ENCODE assay signal across 8 mouse cellular contexts in the genomic region with DNA sequence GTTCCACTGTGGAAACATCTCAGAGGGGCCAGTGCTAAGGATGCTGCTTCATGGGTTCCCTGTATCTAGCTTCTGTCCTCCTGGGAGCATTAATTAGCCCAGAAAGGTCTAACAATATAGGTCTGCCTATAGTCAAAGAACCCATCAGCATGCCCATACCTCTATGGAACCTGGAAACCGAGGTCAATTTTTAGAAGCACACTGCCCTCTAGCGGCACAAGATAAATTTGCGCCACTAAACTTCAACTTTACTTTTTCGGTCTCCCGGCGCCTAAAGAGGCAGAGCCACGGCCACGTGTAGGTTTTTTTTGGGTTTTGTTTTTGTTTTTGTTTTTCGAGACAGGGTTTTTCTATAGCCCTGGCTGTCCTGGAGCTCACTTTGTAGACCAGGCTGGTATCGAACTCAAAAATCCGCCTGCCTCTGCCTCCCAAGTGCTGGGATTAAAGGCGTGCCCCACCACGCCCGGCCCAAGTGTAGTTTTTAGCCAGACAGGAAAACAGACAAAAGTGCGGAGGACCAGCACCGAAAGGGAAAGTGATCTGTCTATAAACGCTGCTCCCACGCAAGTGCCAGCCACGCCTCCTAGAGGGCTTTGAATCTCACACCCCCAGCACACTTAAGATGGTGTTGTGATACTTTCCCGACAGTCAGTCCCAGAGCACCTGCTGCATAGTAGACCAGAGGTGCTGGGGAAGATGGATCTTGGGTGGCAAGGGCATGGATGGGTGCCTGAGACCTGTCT. TPM values are rescaled to one million over a fixed set of nuclear protein-coding genes. Genes with fewer than 3 reads are reported as not detected.
DNase-seq lines count a peak whose midpoint lies in the region; ATAC-seq and TF ChIP-seq lines count a peak whose summit lies in the region.

No protein-coding gene starts in this region.

- peak overlapping the region; percentile 95 for H3K4me2 ChIP-seq in heart, embryonic 12.5 days
- H3K4me2 ChIP-seq in kidney, postnatal 0 days (ENCODE audit: low read length) = peak overlapping the region; percentile 94
- peak overlapping the region; percentile 77 for H3K4me2 ChIP-seq in liver, embryonic 15.5 days
- peak overlapping the region; percentile 87 for H3K4me2 ChIP-seq in stomach, postnatal 0 days (replicated peaks; ENCODE audit: low read depth)

- peak; percentile 43; the same call in 1 of the 2 replicates for ATAC-seq in heart, embryonic 12.5 days (ENCODE audit: insufficient number of reproducible peaks, low FRiP score)
- ATAC-seq in kidney, postnatal 0 days (replicated peaks; ENCODE audit: low FRiP score, low read depth) = peak; percentile 15; the same call in 1 of the 2 replicates
- ATAC-seq in liver, embryonic 15.5 days (ENCODE audit: insufficient read depth) = peak; percentile 11; the same call in 1 of the 2 replicates
- ATAC-seq in stomach, postnatal 0 days (ENCODE audit: low FRiP score, low TSS enrichment) = 0 out of 2 replicates have a peak, but pooled peaks have one; percentile 43

- DNase-seq in A20 (ENCODE audit: low read depth, low spot score) (peak; percentile 79), adipocyte (ENCODE audit: low spot score) (peak; percentile 71)
- peak; percentile 76 for DNase-seq in embryo, embryonic 9.5 days (ENCODE audit: extremely low spot score)
- peak; percentile 80 for DNase-seq in kidney, postnatal 0 days (ENCODE audit: low spot score)
- DNase-seq in neural tube, embryonic 10.5 days (ENCODE audit: extremely low spot score, low spot score) = peak; percentile 80
- DNase-seq in stomach, postnatal 0 days (ENCODE audit: low spot score) = peak; percentile 63

- H3K9me3 ChIP-seq in heart, embryonic 12.5 days (replicated peaks) = no peaks in the 10 kb centered on the region
- no peaks in the 10 kb centered on the region for H3K9me3 ChIP-seq in kidney, postnatal 0 days (replicated peaks; ENCODE audit: low read length)
- no peaks in the 10 kb centered on the region for H3K9me3 ChIP-seq in liver, embryonic 15.5 days (replicated peaks)
- H3K9me3 ChIP-seq in stomach, postnatal 0 days (ENCODE audit: control insufficient read depth, low read length) = no peaks in the 10 kb centered on the region

- TF ChIP-seq CTCF in kidney, postnatal 0 days (IDR thresholded peaks at IDR 0.05; ENCODE audit: low read depth) = peak; percentile 79
- peak; percentile 80 for TF ChIP-seq CTCF in stomach, postnatal 0 days (IDR thresholded peaks at IDR 0.05; ENCODE audit: low read depth)

- TF ChIP-seq EP300 in stomach, postnatal 0 days (optimal IDR thresholded peaks at IDR 0.05) = no peak

- WGBS in heart, embryonic 12.5 days = 3% methylated on average over 20 of the region's 20 CpGs
- WGBS in kidney, postnatal 0 days = 3% methylated on average over 20 of the region's 20 CpGs
- WGBS in liver, embryonic 15.5 days (ENCODE audit: insufficient replicate concordance) = 1% methylated on average over 20 of the region's 20 CpGs
- 3% methylated on average over 20 of the region's 20 CpGs for WGBS in stomach, postnatal 0 days

- no peak overlapping the region for H3K27ac ChIP-seq in heart, embryonic 12.5 days (ENCODE audit: poor library complexity, severe bottlenecking)
- no peak overlapping the region for H3K27ac ChIP-seq in kidney, postnatal 0 days
- no peak overlapping the region for H3K27ac ChIP-seq in liver, embryonic 15.5 days (replicated peaks)
- H3K27ac ChIP-seq in stomach, postnatal 0 days (replicated peaks) = no peak overlapping the region

- peaks cover 30% of the 10 kb centered on the region for H3K27me3 ChIP-seq in heart, embryonic 12.5 days (replicated peaks)
- no peaks in the 10 kb centered on the region; the same call in 1 of the 2 replicates for H3K27me3 ChIP-seq in kidney, postnatal 0 days (ENCODE audit: insufficient read depth, low read length)
- peaks cover 49% of the 10 kb centered on the region for H3K27me3 ChIP-seq in liver, embryonic 15.5 days
- H3K27me3 ChIP-seq in stomach, postnatal 0 days (ENCODE audit: control insufficient read depth, insufficient read depth, low read length) = no peaks in the 10 kb centered on the region

- H3K36me3 ChIP-seq in heart, embryonic 12.5 days = no peaks in the 10 kb centered on the region
- no peaks in the 10 kb centered on the region for H3K36me3 ChIP-seq in kidney, postnatal 0 days (ENCODE audit: insufficient read depth, low read length)
- no peaks in the 10 kb centered on the region for H3K36me3 ChIP-seq in liver, embryonic 15.5 days (replicated peaks)
- H3K36me3 ChIP-seq in stomach, postnatal 0 days (ENCODE audit: control insufficient read depth, insufficient read depth, low read length) = no peaks in the 10 kb centered on the region

- peaks cover 5% of the 10 kb centered on the region for H3K4me1 ChIP-seq in heart, embryonic 12.5 days (replicated peaks)
- 0 out of 2 replicates have a peak, but pooled peaks cover 5% of the 10 kb centered on the region for H3K4me1 ChIP-seq in kidney, postnatal 0 days (replicated peaks; ENCODE audit: insufficient read depth, low read length)
- peaks cover 15% of the 10 kb centered on the region for H3K4me1 ChIP-seq in liver, embryonic 15.5 days (replicated peaks)
- H3K4me1 ChIP-seq in stomach, postnatal 0 days (replicated peaks; ENCODE audit: control insufficient read depth, insufficient read depth) = no peaks in the 10 kb centered on the region

- H3K9ac ChIP-seq in heart, embryonic 12.5 days = peak overlapping the region; percentile 73
- 0 out of 2 replicates have a peak overlapping the region, but pooled peaks have one; percentile 66 for H3K9ac ChIP-seq in kidney, postnatal 0 days (ENCODE audit: low read depth, low read length)
- no peak overlapping the region for H3K9ac ChIP-seq in liver, embryonic 15.5 days
- no peak overlapping the region for H3K9ac ChIP-seq in stomach, postnatal 0 days (ENCODE audit: low read length)

- H3K4me3 ChIP-seq in heart, embryonic 12.5 days = peak overlapping the region; percentile 55
- H3K4me3 ChIP-seq in kidney, postnatal 0 days (replicated peaks; ENCODE audit: low read depth, low read length) = peak overlapping the region; percentile 56
- H3K4me3 ChIP-seq in liver, embryonic 15.5 days (replicated peaks) = peak overlapping the region; percentile 49
- H3K4me3 ChIP-seq in stomach, postnatal 0 days (ENCODE audit: low read depth, low read length) = peak overlapping the region; percentile 54

RNA-seq across cellular contexts. Expression of a gene that starts 0.9 kb away (rescaled TPM):
- polyA plus RNA-seq in heart, embryonic 12.5 days (2016; fragmentation: Nextera tagmentation; extraction: Ambion mirVana) = 0.24 and 0.27 TPM in 2 replicates
- polyA plus RNA-seq in kidney, postnatal 0 days (2015; fragmentation: Nextera tagmentation; extraction: Ambion mirVana) = 0.14 and 0.36 TPM in 2 replicates
- polyA plus RNA-seq in liver, embryonic 15.5 days (2015; fragmentation: Nextera tagmentation; extraction: Ambion mirVana) = 0.20 TPM in 1 of 2 replicates, not detected in the other
- 0.11 and 0.15 TPM in 2 replicates for polyA plus RNA-seq in stomach, postnatal 0 days (2015; fragmentation: Nextera tagmentation; extraction: Ambion mirVana)

RNA-seq across cellular contexts. Expression of a gene that starts 6.1 kb away (rescaled TPM):
- polyA plus RNA-seq in heart, embryonic 12.5 days (2016; fragmentation: Nextera tagmentation; extraction: Ambion mirVana) = 7.2 and 7.4 TPM in 2 replicates
- 6.6 and 7.0 TPM in 2 replicates for polyA plus RNA-seq in kidney, postnatal 0 days (2015; fragmentation: Nextera tagmentation; extraction: Ambion mirVana)
- 4.0 and 4.8 TPM in 2 replicates for polyA plus RNA-seq in liver, embryonic 15.5 days (2015; fragmentation: Nextera tagmentation; extraction: Ambion mirVana)
- polyA plus RNA-seq in stomach, postnatal 0 days (2015; fragmentation: Nextera tagmentation; extraction: Ambion mirVana) = 3.9 and 4.2 TPM in 2 replicates

Comparison
In these comparisons a context has a peak if more than half of its experiments do, and no peak if none do; other contexts are left out.
1. H3K9ac ChIP-seq: peak in heart, embryonic 12.5 days (single experiment) and kidney, postnatal 0 days (single experiment); none in liver, embryonic 15.5 days (single experiment) and stomach, postnatal 0 days (single experiment).
2. Peak in every context shown above with its lines, with median percentiles within 50 percentile points of each other: DNase-seq, ATAC-seq, H3K4me2 ChIP-seq and H3K4me3 ChIP-seq.